Mouse (Mus musculus) CH12.LX (cell line): ENCODE data around the gene Gas7. TPM values are rescaled to one million over a fixed set of nuclear protein-coding genes. Genes with fewer than 3 reads are reported as not detected.

Experiments
- DNase-seq: peaks from one replicate; pipeline ENCODE4 v3.0.0-alpha.2; 2013; ENCODE audit errors: extremely low read depth
- H3K27ac ChIP-seq: 2 replicates; pipeline ENCODE4 v1.5.1; 2012; ENCODE audit warnings: low read depth, mild to moderate bottlenecking, control low read depth, moderate library complexity; ENCODE audit not compliant: insufficient read depth
- H3K27me3 ChIP-seq: replicated peaks from 2 replicates; pipeline ENCODE3; 2012; ENCODE audit warnings: inconsistent platforms
- H3K36me3 ChIP-seq, 2 experiments: replicated peaks in 1 of 2; 2 replicates each; pipeline versions ENCODE3 to v1.6.1; 2012; ENCODE audit warnings: inconsistent platforms in 1 of 2, low read length in 1 of 2, mild to moderate bottlenecking in 1 of 2, mixed read lengths in 1 of 2, moderate library complexity in 1 of 2; ENCODE audit not compliant: control insufficient read depth in 1 of 2, insufficient read depth in 1 of 2
- H3K4me1 ChIP-seq, 2 experiments: 2 replicates each; pipeline ENCODE4 v1.6.1; 2012; ENCODE audit warnings: inconsistent platforms in 1 of 2, moderate library complexity in 1 of 2; ENCODE audit not compliant: insufficient read depth in 2 of 2, control insufficient read depth in 1 of 2
- H3K4me2 ChIP-seq: 2 replicates; pipeline ENCODE4 v1.6.1; 2012; ENCODE audit warnings: low read depth, mild to moderate bottlenecking, control low read depth; ENCODE audit not compliant: poor library complexity, insufficient read depth, severe bottlenecking
- H3K4me3 ChIP-seq, 3 experiments: fragments of 150-350 bp in 1 of 3; sonication (generic) in 1 of 3; replicated peaks in 1 of 3; 2 replicates each; pipeline versions ENCODE3 to v1.5.1; 2011 to 2012; ENCODE audit warnings: low read depth in 2 of 3, low read length in 2 of 3, mild to moderate bottlenecking in 2 of 3, moderate library complexity in 2 of 3, control low read depth in 1 of 3, improper control_type of control experiment in 1 of 3, inconsistent platforms in 1 of 3, mixed read lengths in 1 of 3; ENCODE audit not compliant: poor library complexity in 1 of 3
- H3K79me2 ChIP-seq: replicated peaks from 2 replicates; pipeline ENCODE4 v1.6.1; 2012; ENCODE audit warnings: mild to moderate bottlenecking, moderate library complexity; ENCODE audit not compliant: control insufficient read depth, poor library complexity, insufficient read depth, severe bottlenecking; ENCODE audit errors: extremely low read depth
- H3K9ac ChIP-seq: 2 replicates; pipeline ENCODE4 v1.6.1; 2012; ENCODE audit warnings: low read depth, mild to moderate bottlenecking, control low read depth, moderate library complexity; ENCODE audit not compliant: insufficient read depth
- H3K9me3 ChIP-seq: replicated peaks from 2 replicates; pipeline ENCODE3; 2012; ENCODE audit warnings: low read length, inconsistent platforms, mixed read lengths
- CHD1 ChIP-seq: IDR thresholded peaks from 2 replicates; pipeline ENCODE4 v1.6.1; 2012; ENCODE audit warnings: low read depth, low read length, improper control_type of control experiment, inconsistent platforms
- CHD2 ChIP-seq: IDR thresholded peaks from 2 replicates; pipeline ENCODE4 v1.6.1; 2011; ENCODE audit warnings: low read length, improper control_type of control experiment
- CTCF ChIP-seq, 2 experiments: IDR thresholded peaks in 1 of 2; conservative IDR thresholded peaks in 1 of 2; 2 replicates each; pipeline ENCODE4 v1.5.1; 2011 to 2012; ENCODE audit warnings: low read depth in 2 of 2, low read length in 2 of 2, improper control_type of control experiment in 1 of 2, inconsistent platforms in 1 of 2, mild to moderate bottlenecking in 1 of 2, moderate library complexity in 1 of 2
- ELF1 ChIP-seq: IDR thresholded peaks from 2 replicates; pipeline ENCODE4 v1.6.1; 2014; ENCODE audit warnings: low read depth, mild to moderate bottlenecking, inconsistent platforms, low read length, improper control_type of control experiment
- EP300 ChIP-seq: IDR thresholded peaks from 2 replicates; pipeline ENCODE4 v1.6.1; 2011; ENCODE audit warnings: low read length, improper control_type of control experiment
- ETS1 ChIP-seq: conservative IDR thresholded peaks from 2 replicates; pipeline ENCODE4 v1.6.1; 2012; ENCODE audit warnings: low read depth, mild to moderate bottlenecking, inconsistent platforms, low read length, improper control_type of control experiment, moderate library complexity
- HCFC1 ChIP-seq: IDR thresholded peaks from 2 replicates; pipeline ENCODE4 v1.6.1; 2012; ENCODE audit warnings: low read depth, mild to moderate bottlenecking, inconsistent platforms, low read length, improper control_type of control experiment
- IRF4 ChIP-seq: IDR thresholded peaks from 2 replicates; pipeline ENCODE4 v1.6.1; 2014; ENCODE audit warnings: low read depth, mild to moderate bottlenecking, inconsistent platforms, low read length, improper control_type of control experiment
- JUN ChIP-seq: IDR thresholded peaks from 2 replicates; pipeline ENCODE4 v1.6.1; 2011; ENCODE audit warnings: low read depth, mild to moderate bottlenecking, low read length, improper control_type of control experiment, moderate library complexity; ENCODE audit not compliant: insufficient read depth
- JUND ChIP-seq: conservative IDR thresholded peaks from 2 replicates; pipeline ENCODE4 v1.6.1; 2011; ENCODE audit warnings: low read depth, low read length, improper control_type of control experiment
- KAT2A ChIP-seq: IDR thresholded peaks from 2 replicates; pipeline ENCODE4 v1.6.1; 2012; ENCODE audit warnings: low read length, improper control_type of control experiment, inconsistent platforms; ENCODE audit not compliant: insufficient replicate concordance
- MAFK ChIP-seq: IDR thresholded peaks from 2 replicates; pipeline ENCODE4 v1.6.1; 2011; ENCODE audit warnings: low read length, improper control_type of control experiment; ENCODE audit not compliant: insufficient replicate concordance
- MAX ChIP-seq: IDR thresholded peaks from 2 replicates; pipeline ENCODE4 v1.6.1; 2011; ENCODE audit warnings: low read length, improper control_type of control experiment
- MAZ ChIP-seq: IDR thresholded peaks from 2 replicates; pipeline ENCODE4 v1.6.1; 2012; ENCODE audit warnings: low read depth, mild to moderate bottlenecking, inconsistent platforms, low read length, improper control_type of control experiment, moderate library complexity
- MEF2A ChIP-seq: IDR thresholded peaks from 2 replicates; pipeline ENCODE4 v1.6.1; 2014; ENCODE audit warnings: low read depth, mild to moderate bottlenecking, inconsistent platforms, low read length, improper control_type of control experiment, borderline replicate concordance
- MXI1 ChIP-seq: IDR thresholded peaks from 2 replicates; pipeline ENCODE4 v1.6.1; 2011; ENCODE audit warnings: mild to moderate bottlenecking, low read depth, low read length, improper control_type of control experiment
- MYC ChIP-seq: IDR thresholded peaks from 2 replicates; pipeline ENCODE4 v1.6.1; 2011; ENCODE audit warnings: low read depth, mild to moderate bottlenecking, improper control_type of control experiment, low read length
- NELFE ChIP-seq: IDR thresholded peaks from 2 replicates; pipeline ENCODE4 v1.6.1; 2011; ENCODE audit warnings: low read depth, low read length, improper control_type of control experiment
- NRF1 ChIP-seq: IDR thresholded peaks from 2 replicates; pipeline ENCODE4 v1.6.1; 2014; ENCODE audit warnings: low read depth, mild to moderate bottlenecking, inconsistent platforms, low read length, improper control_type of control experiment, moderate library complexity
- PAX5 ChIP-seq: IDR thresholded peaks from 2 replicates; pipeline ENCODE4 v1.6.1; 2012; ENCODE audit warnings: low read length, inconsistent platforms, mixed read lengths
- POLR2AphosphoS2 ChIP-seq: IDR thresholded peaks from 2 replicates; pipeline ENCODE4 v1.6.1; 2011; ENCODE audit warnings: low read depth, low read length, improper control_type of control experiment
- RAD21 ChIP-seq: IDR thresholded peaks from 2 replicates; pipeline ENCODE4 v1.6.1; 2011; ENCODE audit warnings: low read depth, mild to moderate bottlenecking, low read length, improper control_type of control experiment, moderate library complexity
- RCOR1 ChIP-seq: conservative IDR thresholded peaks from 2 replicates; pipeline ENCODE4 v1.6.1; 2012; ENCODE audit warnings: low read depth, mild to moderate bottlenecking, inconsistent platforms, low read length, improper control_type of control experiment
- SMC3 ChIP-seq: IDR thresholded peaks from 2 replicates; pipeline ENCODE4 v1.6.1; 2011; ENCODE audit warnings: low read depth, low read length, improper control_type of control experiment
- TBP ChIP-seq: conservative IDR thresholded peaks from 2 replicates; pipeline ENCODE4 v1.6.1; 2011; ENCODE audit warnings: low read depth, low read length, improper control_type of control experiment
- TCF12 ChIP-seq: IDR thresholded peaks from 2 replicates; pipeline ENCODE4 v1.6.1; 2014; ENCODE audit warnings: low read depth, mild to moderate bottlenecking, inconsistent platforms, low read length, improper control_type of control experiment
- UBTF ChIP-seq: IDR thresholded peaks from 2 replicates; pipeline ENCODE4 v1.6.1; 2012; ENCODE audit warnings: low read depth, mild to moderate bottlenecking, inconsistent platforms, low read length, improper control_type of control experiment, moderate library complexity
- USF1 ChIP-seq: IDR thresholded peaks from 2 replicates; pipeline ENCODE4 v1.6.1; 2014; ENCODE audit warnings: low read depth, mild to moderate bottlenecking, inconsistent platforms, low read length, improper control_type of control experiment
- USF2 ChIP-seq: conservative IDR thresholded peaks from 2 replicates; pipeline ENCODE4 v1.6.1; 2011; ENCODE audit warnings: low read depth, low read length, improper control_type of control experiment
- ZC3H11A ChIP-seq: IDR thresholded peaks from 2 replicates; pipeline ENCODE4 v1.6.1; 2012; ENCODE audit warnings: low read depth, mild to moderate bottlenecking, inconsistent platforms, low read length, improper control_type of control experiment
- ZKSCAN1 ChIP-seq: IDR thresholded peaks from 2 replicates; pipeline ENCODE4 v1.6.1; 2012; ENCODE audit warnings: low read depth, inconsistent platforms, low read length, improper control_type of control experiment, borderline replicate concordance
- ZNF384 ChIP-seq: IDR thresholded peaks from 2 replicates; pipeline ENCODE4 v1.6.1; 2012; ENCODE audit warnings: low read depth, low read length, improper control_type of control experiment, inconsistent platforms
- dilution Hi-C: fragments of 300-500 bp; cut with MboI; formaldehyde crosslinking; loops from 2 replicates; pipeline ENCODE4 v1.14.3; 2020; ENCODE audit warnings: low sequenced_read_pairs; ENCODE audit not compliant: extremely low pct_unique_long_range_greater_than_20kb, extremely low pct_ligation_motif_present
- in situ Hi-C: fragments of 300-500 bp; cut with MboI; formaldehyde crosslinking; loops from 3 replicates; pipeline ENCODE4 v1.14.3; 2019; ENCODE audit warnings: low sequenced_read_pairs, low pct_ligation_motif_present, low pct_unique_long_range_greater_than_20kb, mixed read lengths
- polyA plus RNA-seq: library from polyadenylated mRNA; unstranded; fragments of >175 nt; gene quantifications from 2 replicates; pipeline ENCODE4 v1.2.1, GENCODE M21; 2012; ENCODE audit warnings: low read depth; ENCODE audit not compliant: insufficient read length
- total RNA-seq, 2 experiments: library from RNA; depleted of rRNA; stranded (reverse); fragments of 300-350 nt in 1 of 2; fragments of >200 nt in 1 of 2; gene quantifications; 2 replicates each; pipeline ENCODE4 v1.2.3; 2012 to 2014

Gas7 gene
- total and polyA plus RNA-seq, 3 experiments, result 7.0 to 20.8 (median 7.0) TPM

GRCm38 (mm10) chr11:67481691-67482090 lies 26.5 kb downstream of the Gas7 start:
- Histone ChIP-seq H3K27ac (no peak overlapping the region), H3K4me3 (no peak overlapping the region), H3K9ac (no peak overlapping the region), H3K36me3 (no peaks in the 10 kb centered on the region), H3K27me3 (no peaks in the 10 kb centered on the region), H3K9me3 (no peaks in the 10 kb centered on the region), H3K4me1 (peaks cover 23 to 59% of the 10 kb centered on the region in 2 experiments), H3K79me2 (no peaks in the 10 kb centered on the region), H3K4me2 (peak overlapping the region; percentile 23; the same call in 1 of the 2 replicates)
- in situ Hi-C loops, result no loop called here
- dilution Hi-C loops, result no loop called here
- TF ChIP-seq CHD2 (no peak), MAFK (no peak)
- no peak for DNase-seq

GRCm38 (mm10) chr11:67482217-67482760 lies 27.1 kb downstream of the Gas7 start:
- H3K9me3 ChIP-seq, result no peaks in the 10 kb centered on the region
- H3K4me3 ChIP-seq, result peak overlapping the region in 2 of 3 experiments; percentile 4 to 43
- peaks cover 23 to 59% of the 10 kb centered on the region in 2 experiments for H3K4me1 ChIP-seq
- H3K4me2 ChIP-seq, result peak overlapping the region; percentile 23; the same call in 1 of the 2 replicates
- H3K79me2 ChIP-seq, result no peaks in the 10 kb centered on the region
- in situ Hi-C loops, result no loop called here
- H3K27ac ChIP-seq, result no peak overlapping the region; the same call in 1 of the 2 replicates
- peak; percentile 85 for DNase-seq
- no peaks in the 10 kb centered on the region for H3K27me3 ChIP-seq
- H3K36me3 ChIP-seq, result no peaks in the 10 kb centered on the region
- dilution Hi-C loops, result no loop called here
- peak overlapping the region; percentile 3; the same call in 1 of the 2 replicates for H3K9ac ChIP-seq
- TF ChIP-seq PAX5, result no peak
- TF ChIP-seq CHD2, result peak; percentile 46; the same call in 1 of the 2 replicates
- peak; percentile 52; the same call in 1 of the 2 replicates for TF ChIP-seq MYC
- peak; percentile 59 for TF ChIP-seq HCFC1
- no peak for TF ChIP-seq ZNF384
- TF ChIP-seq RAD21, result no peak
- peak; percentile 88 for TF ChIP-seq EP300
- TF ChIP-seq NRF1, result no peak
- TF ChIP-seq CTCF (conservative IDR thresholded peaks at IDR 0.05 in 1 of 2, IDR thresholded peaks at IDR 0.05 in 1 of 2; ENCODE audit: low read depth in 2 of 2, low read length in 2 of 2), result no peak
- TF ChIP-seq ZKSCAN1, result no peak; the same call in 1 of the 2 replicates
- peak; percentile 59 for TF ChIP-seq NELFE
- TF ChIP-seq CHD1, result no peak
- TF ChIP-seq TCF12, result peak; percentile 85
- no peak for TF ChIP-seq MAFK
- TF ChIP-seq SMC3, result no peak
- no peak for TF ChIP-seq MAZ
- no peak for TF ChIP-seq MXI1
- no peak for TF ChIP-seq POLR2AphosphoS2
- no peak for TF ChIP-seq TBP
- TF ChIP-seq USF1, result no peak
- 0 out of 2 replicates have a peak, but pooled peaks have one; percentile 30 for TF ChIP-seq JUND
- peak; percentile 25; the same call in 1 of the 2 replicates for TF ChIP-seq JUN
- TF ChIP-seq ETS1, result peak; percentile 67
- peak; percentile 64 for TF ChIP-seq ELF1
- peak; percentile 69 for TF ChIP-seq MEF2A
- TF ChIP-seq IRF4, result peak; percentile 69; the same call in 1 of the 2 replicates
- peak; percentile 86 for TF ChIP-seq MAX
- TF ChIP-seq ZC3H11A, result no peak
- no peak for TF ChIP-seq UBTF
- 0 out of 2 replicates have a peak, but pooled peaks have one; percentile 21 for TF ChIP-seq RCOR1
- no peak for TF ChIP-seq USF2
- no peak for TF ChIP-seq KAT2A
